Mouse (Mus musculus): ENCODE data around the gene Agbl4. TPM values are rescaled to one million over a fixed set of nuclear protein-coding genes. Genes with fewer than 3 reads are reported as not detected.
"Not testable (repeated sequence)": the region's sequence is repeated elsewhere in the genome, so short reads cannot be mapped to it uniquely, and the experiment has no call there.

Gene Agbl4
- polyA plus RNA-seq, 1 experiment, result 13.1 TPM

- H3K27ac ChIP-seq (ENCODE audit: insufficient read depth, low read length), result no peak overlapping the region
- TF ChIP-seq POLR2A (IDR thresholded peaks at IDR 0.05; ENCODE audit: extremely low read depth, insufficient read depth, low read length) (no peak), CTCF (IDR thresholded peaks at IDR 0.05; ENCODE audit: extremely low read depth, insufficient read depth, low read length) (no peak)
- H3K4me1 ChIP-seq (ENCODE audit: control insufficient read depth, insufficient read depth, low read length), result 0 out of 2 replicates have a peak, but pooled peaks cover 1% of the 10 kb centered on the region
- no peak overlapping the region for H3K4me3 ChIP-seq (ENCODE audit: insufficient read depth, low read length)
These were observed 817.8 kb downstream of the Agbl4 start for GRCm38 (mm10) chr4:111215191-111215762.

- not testable (repeated sequence) for H3K27ac ChIP-seq (ENCODE audit: insufficient read depth, low read length); H3K4me3 ChIP-seq (ENCODE audit: insufficient read depth, low read length); H3K4me1 ChIP-seq (ENCODE audit: control insufficient read depth, insufficient read depth, low read length)
These were observed 821.6 kb downstream of the Agbl4 start for GRCm38 (mm10) chr4:111219030-111219429.

- not testable (repeated sequence) for H3K27ac ChIP-seq (ENCODE audit: insufficient read depth, low read length); H3K4me1 ChIP-seq (ENCODE audit: control insufficient read depth, insufficient read depth, low read length); H3K4me3 ChIP-seq (ENCODE audit: insufficient read depth, low read length)
These were observed 822.1 kb downstream of the Agbl4 start for GRCm38 (mm10) chr4:111219543-111219942.

- no peak overlapping the region for H3K4me3 ChIP-seq (ENCODE audit: insufficient read depth, low read length)
- TF ChIP-seq CTCF (IDR thresholded peaks at IDR 0.05; ENCODE audit: extremely low read depth, insufficient read depth, low read length) (no peak), POLR2A (IDR thresholded peaks at IDR 0.05; ENCODE audit: extremely low read depth, insufficient read depth, low read length) (no peak)
- no peak overlapping the region for H3K27ac ChIP-seq (ENCODE audit: insufficient read depth, low read length)
- H3K4me1 ChIP-seq (ENCODE audit: control insufficient read depth, insufficient read depth, low read length), result no peaks in the 10 kb centered on the region
These were observed 836.4 kb downstream of the Agbl4 start for GRCm38 (mm10) chr4:111233849-111234248.

GRCm38 (mm10) chr4:111251917-111252316, 854.5 kb downstream of the Agbl4 start:
- TF ChIP-seq POLR2A (IDR thresholded peaks at IDR 0.05; ENCODE audit: extremely low read depth, insufficient read depth, low read length), result no peak
- no peak for TF ChIP-seq CTCF (IDR thresholded peaks at IDR 0.05; ENCODE audit: extremely low read depth, insufficient read depth, low read length)
- no peaks in the 10 kb centered on the region for H3K4me1 ChIP-seq (ENCODE audit: control insufficient read depth, insufficient read depth, low read length)
- no peak overlapping the region for H3K27ac ChIP-seq (ENCODE audit: insufficient read depth, low read length)
- H3K4me3 ChIP-seq (ENCODE audit: insufficient read depth, low read length), result no peak overlapping the region

- Histone ChIP-seq H3K4me1 (ENCODE audit: control insufficient read depth, insufficient read depth, low read length) (no peaks in the 10 kb centered on the region; the same call in 1 of the 2 replicates), H3K4me3 (ENCODE audit: insufficient read depth, low read length) (no peak overlapping the region), H3K27ac (ENCODE audit: insufficient read depth, low read length) (no peak overlapping the region)
- TF ChIP-seq POLR2A (IDR thresholded peaks at IDR 0.05; ENCODE audit: extremely low read depth, insufficient read depth, low read length), result no peak
- TF ChIP-seq CTCF (IDR thresholded peaks at IDR 0.05; ENCODE audit: extremely low read depth, insufficient read depth, low read length), result no peak
These were observed 858.0 kb downstream of the Agbl4 start for GRCm38 (mm10) chr4:111255499-111255898.

GRCm38 (mm10) chr4:111256931-111257330, 859.5 kb downstream of the Agbl4 start:
- TF ChIP-seq POLR2A (IDR thresholded peaks at IDR 0.05; ENCODE audit: extremely low read depth, insufficient read depth, low read length) (no peak), CTCF (IDR thresholded peaks at IDR 0.05; ENCODE audit: extremely low read depth, insufficient read depth, low read length) (no peak)

GRCm38 (mm10) chr4:111280936-111281335, 883.5 kb downstream of the Agbl4 start:
- no peaks in the 10 kb centered on the region; the same call in 1 of the 2 replicates for H3K4me1 ChIP-seq (ENCODE audit: control insufficient read depth, insufficient read depth, low read length)
- no peak for TF ChIP-seq POLR2A (IDR thresholded peaks at IDR 0.05; ENCODE audit: extremely low read depth, insufficient read depth, low read length)
- no peak overlapping the region for H3K4me3 ChIP-seq (ENCODE audit: insufficient read depth, low read length)
- H3K27ac ChIP-seq (ENCODE audit: insufficient read depth, low read length), result no peak overlapping the region

More at GRCm38 (mm10) chr4:111256931-111257330, 859.5 kb downstream of the Agbl4 start:
- H3K4me3 ChIP-seq (ENCODE audit: insufficient read depth, low read length), result no peak overlapping the region
- H3K4me1 ChIP-seq (ENCODE audit: control insufficient read depth, insufficient read depth, low read length), result no peaks in the 10 kb centered on the region; the same call in 1 of the 2 replicates
- no peak overlapping the region for H3K27ac ChIP-seq (ENCODE audit: insufficient read depth, low read length)

- Histone ChIP-seq H3K4me3 (ENCODE audit: insufficient read depth, low read length) (no peak overlapping the region), H3K27ac (ENCODE audit: insufficient read depth, low read length) (0 out of 2 replicates have a peak overlapping the region, but pooled peaks have one; percentile 39), H3K4me1 (ENCODE audit: control insufficient read depth, insufficient read depth, low read length) (no peaks in the 10 kb centered on the region; the same call in 1 of the 2 replicates)
- TF ChIP-seq CTCF (IDR thresholded peaks at IDR 0.05; ENCODE audit: extremely low read depth, insufficient read depth, low read length) (no peak), POLR2A (IDR thresholded peaks at IDR 0.05; ENCODE audit: extremely low read depth, insufficient read depth, low read length) (no peak)
These were observed 884.4 kb downstream of the Agbl4 start for GRCm38 (mm10) chr4:111281836-111282235.

- Histone ChIP-seq H3K4me3 (ENCODE audit: insufficient read depth, low read length) (no peak overlapping the region), H3K27ac (ENCODE audit: insufficient read depth, low read length) (no peak overlapping the region), H3K4me1 (ENCODE audit: control insufficient read depth, insufficient read depth, low read length) (no peaks in the 10 kb centered on the region; the same call in 1 of the 2 replicates)
- TF ChIP-seq CTCF (IDR thresholded peaks at IDR 0.05; ENCODE audit: extremely low read depth, insufficient read depth, low read length) (no peak), POLR2A (IDR thresholded peaks at IDR 0.05; ENCODE audit: extremely low read depth, insufficient read depth, low read length) (no peak)
These were observed 887.2 kb downstream of the Agbl4 start for GRCm38 (mm10) chr4:111284625-111285024.

All from cortical plate, adult 2 months (tissue).